ENCODE assay signal across 10 mouse cellular contexts in the genomic region with DNA sequence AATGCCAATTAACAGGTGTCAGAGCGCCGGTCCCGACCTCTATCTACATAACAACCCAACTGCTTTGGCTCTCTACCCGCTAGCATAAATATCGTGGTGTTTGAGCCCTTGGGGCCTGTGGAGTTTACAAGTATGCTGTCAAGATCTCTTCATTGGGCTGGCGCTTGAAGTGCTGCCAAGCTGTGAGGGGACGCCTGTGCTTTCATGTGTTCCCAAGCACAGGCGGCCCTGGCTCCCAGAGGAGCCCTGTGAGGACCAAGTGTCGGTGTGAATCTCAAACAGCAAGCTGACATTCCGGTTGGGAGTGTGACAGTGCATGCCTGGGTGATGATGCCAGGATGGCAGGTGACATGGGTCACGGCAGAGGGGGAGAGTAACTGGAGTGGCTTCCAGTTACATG.
DNase-seq lines count a peak whose midpoint lies in the region; ATAC-seq and TF ChIP-seq lines count a peak whose summit lies in the region.
"Had no signal": no experiment of that assay in that cellular context is flagged by ENCODE, and none has a peak within 500 bp of the region (broad histone marks: within the 10 kb centered on the region; RNA-seq: fewer than 3 reads in every experiment).

No protein-coding gene starts in this region.

- ATAC-seq in forebrain, embryonic 14.5 days = peak; percentile 92
- ATAC-seq in heart, embryonic 11.5 days (replicated peaks; ENCODE audit: insufficient number of reproducible peaks, low FRiP score, low TSS enrichment) = 0 out of 2 replicates have a peak, but pooled peaks have one; percentile 49
- peak; percentile 83 for ATAC-seq in lung, postnatal 0 days

- H3K27ac ChIP-seq in forebrain, embryonic 14.5 days (ENCODE audit: low read depth, low read length) = no peak overlapping the region
- no peak overlapping the region for H3K27ac ChIP-seq in heart, embryonic 11.5 days (ENCODE audit: low read depth, low read length)
- H3K27ac ChIP-seq in lung, postnatal 0 days (ENCODE audit: low read length) = peak overlapping the region; percentile 72
- H3K27ac ChIP-seq: midbrain, embryonic 12.5 days had no signal

- H3K4me3 ChIP-seq in forebrain, embryonic 14.5 days (ENCODE audit: low read depth, low read length) = no peak overlapping the region
- H3K4me3 ChIP-seq in heart, embryonic 11.5 days (ENCODE audit: low read depth, low read length) = no peak overlapping the region
- no peak overlapping the region for H3K4me3 ChIP-seq in lung, postnatal 0 days (ENCODE audit: low read depth, low read length)
- H3K4me3 ChIP-seq: midbrain, embryonic 12.5 days had no signal

- no peak overlapping the region for H3K4me2 ChIP-seq in forebrain, embryonic 14.5 days (ENCODE audit: low read length)
- H3K4me2 ChIP-seq in heart, embryonic 11.5 days = peak overlapping the region; percentile 38
- H3K4me2 ChIP-seq in lung, postnatal 0 days (replicated peaks; ENCODE audit: low read depth, low read length) = no peak overlapping the region
- H3K4me2 ChIP-seq: midbrain, embryonic 12.5 days had no signal

- H3K27me3 ChIP-seq in forebrain, embryonic 14.5 days (replicated peaks; ENCODE audit: control insufficient read depth, insufficient read depth, low read length) = no peaks in the 10 kb centered on the region
- peaks cover 11% of the 10 kb centered on the region for H3K27me3 ChIP-seq in heart, embryonic 11.5 days (ENCODE audit: control insufficient read depth, insufficient read depth, low read length)
- H3K27me3 ChIP-seq in lung, postnatal 0 days (replicated peaks; ENCODE audit: insufficient read depth, low read length) = no peaks in the 10 kb centered on the region

- WGBS in forebrain, embryonic 14.5 days = 7% methylated on average over 11 of the region's 11 CpGs
- 8% methylated on average over 11 of the region's 11 CpGs for WGBS in heart, embryonic 11.5 days (ENCODE audit: insufficient replicate concordance)
- WGBS in lung, postnatal 0 days = 11% methylated on average over 11 of the region's 11 CpGs

- peak; percentile 17 for DNase-seq in kidney, postnatal 10 days
- DNase-seq in kidney, postnatal 25 days = no peak
- DNase-seq in forebrain, embryonic 14.5 days (ENCODE audit: low spot score) = peak; percentile 90
- DNase-seq in lung, postnatal 0 days (ENCODE audit: low spot score) = peak; percentile 81
- DNase-seq in spleen, adult 12 weeks (ENCODE audit: low spot score) = no peak
- no peak for DNase-seq in yolk sac, embryonic 10.5 days (ENCODE audit: low spot score)
- no peak for DNase-seq in ovary, postnatal 36 days (ENCODE audit: low spot score)

- peak; percentile 77; the same call in 1 of the 2 replicates for TF ChIP-seq EP300 in lung, postnatal 0 days (IDR thresholded peaks at IDR 0.05)

- no peaks in the 10 kb centered on the region for H3K36me3 ChIP-seq in forebrain, embryonic 14.5 days (ENCODE audit: control insufficient read depth, insufficient read depth, low read length)
- H3K36me3 ChIP-seq in heart, embryonic 11.5 days (ENCODE audit: control insufficient read depth, insufficient read depth, low read length) = no peaks in the 10 kb centered on the region
- H3K36me3 ChIP-seq in lung, postnatal 0 days (ENCODE audit: insufficient read depth, low read length) = no peaks in the 10 kb centered on the region
- H3K36me3 ChIP-seq: G1E; midbrain, embryonic 12.5 days had no signal

- TF ChIP-seq CTCF in lung, postnatal 0 days (IDR thresholded peaks at IDR 0.05) = no peak

- peaks cover 11% of the 10 kb centered on the region for H3K4me1 ChIP-seq in forebrain, embryonic 14.5 days (ENCODE audit: control insufficient read depth, insufficient read depth, low read length)
- H3K4me1 ChIP-seq in heart, embryonic 11.5 days (ENCODE audit: control insufficient read depth, insufficient read depth, low read length) = peaks cover 5% of the 10 kb centered on the region; the same call in 1 of the 2 replicates
- 0 out of 2 replicates have a peak, but pooled peaks cover 6% of the 10 kb centered on the region for H3K4me1 ChIP-seq in lung, postnatal 0 days (ENCODE audit: insufficient read depth, low read depth, low read length)

- no peaks in the 10 kb centered on the region for H3K9me3 ChIP-seq in forebrain, embryonic 14.5 days (replicated peaks; ENCODE audit: control insufficient read depth, low read length)
- H3K9me3 ChIP-seq in heart, embryonic 11.5 days (replicated peaks; ENCODE audit: control insufficient read depth, low read length) = no peaks in the 10 kb centered on the region
- H3K9me3 ChIP-seq in lung, postnatal 0 days (ENCODE audit: low read length) = no peaks in the 10 kb centered on the region
- H3K9me3 ChIP-seq: G1E; midbrain, embryonic 12.5 days had no signal

- no peak overlapping the region for H3K9ac ChIP-seq in forebrain, embryonic 14.5 days (ENCODE audit: low read length)
- no peak overlapping the region for H3K9ac ChIP-seq in heart, embryonic 11.5 days (ENCODE audit: low read depth, low read length)
- no peak overlapping the region for H3K9ac ChIP-seq in lung, postnatal 0 days (replicated peaks; ENCODE audit: low read depth)
- H3K9ac ChIP-seq: midbrain, embryonic 12.5 days had no signal

Comparison
In these comparisons a context has a peak if more than half of its experiments do, and no peak if none do; other contexts are left out.
1. DNase-seq: peak in kidney, postnatal 10 days (single experiment), forebrain, embryonic 14.5 days (single experiment) and lung, postnatal 0 days (single experiment); none in kidney, postnatal 25 days (0 of 2), spleen, adult 12 weeks (single experiment), yolk sac, embryonic 10.5 days (single experiment) and ovary, postnatal 36 days (single experiment).
2. Peak in every context shown above with its lines, with median percentiles within 50 percentile points of each other: ATAC-seq.